Mouse (Mus musculus) heart, embryonic 14.5 days (tissue): ENCODE data around the gene Nt5dc1. TPM values are rescaled to one million over a fixed set of nuclear protein-coding genes. Genes with fewer than 3 reads are reported as not detected.
A peak's percentile ranks its signal among the peaks of the same experiment; 100 is the strongest.

Experiments used
- ATAC-seq: fragments of 200-750 bp; cut with Nextera tagmentation; 2 replicates; pipeline ENCODE4 v1.8.0; 2017; ENCODE audit warnings: low read depth, moderate TSS enrichment; ENCODE audit not compliant: insufficient number of reproducible peaks, insufficient read depth, low FRiP score
- H3K27ac ChIP-seq, 2 experiments: fragments of 200-500 bp in 1 of 2; fragments of 300-500 bp in 1 of 2; sonication (generic) in 1 of 2; replicated peaks in 1 of 2; 2 replicates each; pipeline ENCODE4 v1.5.1; 2012 to 2014; ENCODE audit warnings: low read depth in 2 of 2, low read length in 2 of 2, control low read depth in 1 of 2, mild to moderate bottlenecking in 1 of 2, mixed read lengths in 1 of 2; ENCODE audit not compliant: control insufficient read depth in 1 of 2, insufficient read depth in 1 of 2
- H3K27me3 ChIP-seq: fragments of 300-500 bp; sonication (generic); 2 replicates; pipeline ENCODE4 v1.6.1; 2014; ENCODE audit warnings: mild to moderate bottlenecking, low read length, control low read depth; ENCODE audit not compliant: control insufficient read depth, insufficient read depth
- H3K36me3 ChIP-seq: fragments of 300-500 bp; sonication (generic); 2 replicates; pipeline ENCODE4 v1.6.1; 2014; ENCODE audit warnings: mild to moderate bottlenecking, control low read depth, low read length, mixed read lengths; ENCODE audit not compliant: control insufficient read depth, insufficient read depth
- H3K4me1 ChIP-seq, 2 experiments: fragments of 200-500 bp in 1 of 2; fragments of 300-500 bp in 1 of 2; sonication (generic) in 1 of 2; 2 replicates each; pipeline ENCODE4 v1.6.1; 2012 to 2014; ENCODE audit warnings: low read length in 2 of 2, control low read depth in 1 of 2, mixed read lengths in 1 of 2; ENCODE audit not compliant: control insufficient read depth in 2 of 2, insufficient read depth in 2 of 2
- H3K4me2 ChIP-seq: fragments of 300-500 bp; sonication (generic); 2 replicates; pipeline ENCODE4 v1.6.1; 2014; ENCODE audit warnings: mild to moderate bottlenecking, low read length
- H3K4me3 ChIP-seq, 2 experiments: fragments of 200-500 bp in 1 of 2; fragments of 300-500 bp in 1 of 2; sonication (generic) in 1 of 2; 2 replicates each; pipeline ENCODE4 v1.5.1; 2012 to 2014; ENCODE audit warnings: low read length in 2 of 2, mild to moderate bottlenecking in 2 of 2, control low read depth in 1 of 2, low read depth in 1 of 2, moderate library complexity in 1 of 2; ENCODE audit not compliant: control insufficient read depth in 1 of 2, insufficient read depth in 1 of 2
- H3K9ac ChIP-seq: fragments of 300-500 bp; sonication (generic); 2 replicates; pipeline ENCODE4 v1.6.1; 2014; ENCODE audit warnings: mild to moderate bottlenecking, low read length
- H3K9me3 ChIP-seq: fragments of 300-500 bp; sonication (generic); 2 replicates; pipeline ENCODE4 v1.6.1; 2016; ENCODE audit warnings: low read length, control low read depth; ENCODE audit not compliant: control insufficient read depth
- WGBS: fragments of 180-500 bp; shearing (Covaris S2); extraction: QIAGEN DNeasy Blood & Tissue Kit; methylation state at CpG from one replicate; pipeline ENCODE4 v1.1.7; 2014; 5-methylcytosine and 5-hydroxymethylcytosine counted together
- polyA plus RNA-seq: library from polyadenylated mRNA; unstranded; fragments of >200 nt; fragmentation: Nextera tagmentation; extraction: Ambion mirVana; gene quantifications from 2 replicates; pipeline ENCODE4 v1.2.1, GENCODE M21; 2014

Gene Nt5dc1
- polyA plus RNA-seq, 1 experiment from 2014 or later: 8.0 TPM

GRCm38 (mm10) chr10:34312536-34312935, 105.8 kb downstream of the Nt5dc1 start:
- 73% methylated on average over 3 of the region's 3 CpGs for WGBS
- ATAC-seq: no peak
- H3K4me1 ChIP-seq: peaks cover 0 to 14% of the 10 kb centered on the region in 2 experiments; a peak in 3 of 4 replicates

GRCm38 (mm10) chr10:34309915-34310685, 108.3 kb downstream of the Nt5dc1 start:
- Histone ChIP-seq H3K36me3 (peaks cover 9% of the 10 kb centered on the region), H3K4me2 (peak overlapping the region; percentile 18; the same call in 1 of the 2 replicates), H3K27me3 (no peaks in the 10 kb centered on the region), H3K4me3 (no peak overlapping the region), H3K27ac (0 out of 4 replicates have a peak overlapping the region, but pooled peaks of 1 of the 2 experiments have one; percentile 55), H3K9ac (no peak overlapping the region), H3K4me1 (0 out of 4 replicates have a peak, but pooled peaks cover 0 to 6% of the 10 kb centered on the region in 2 experiments), H3K9me3 (no peaks in the 10 kb centered on the region)
- no peak for ATAC-seq
- 55% methylated on average over 9 of the region's 9 CpGs for WGBS

More at GRCm38 (mm10) chr10:34312536-34312935, 105.8 kb downstream of the Nt5dc1 start:
- H3K27me3 ChIP-seq: no peaks in the 10 kb centered on the region
- H3K36me3 ChIP-seq: peaks cover 9% of the 10 kb centered on the region
- H3K9me3 ChIP-seq: no peaks in the 10 kb centered on the region
- H3K4me2 ChIP-seq: no peak overlapping the region
- H3K4me3 ChIP-seq: no peak overlapping the region
- H3K9ac ChIP-seq: no peak overlapping the region
- no peak overlapping the region for H3K27ac ChIP-seq

DNA sequence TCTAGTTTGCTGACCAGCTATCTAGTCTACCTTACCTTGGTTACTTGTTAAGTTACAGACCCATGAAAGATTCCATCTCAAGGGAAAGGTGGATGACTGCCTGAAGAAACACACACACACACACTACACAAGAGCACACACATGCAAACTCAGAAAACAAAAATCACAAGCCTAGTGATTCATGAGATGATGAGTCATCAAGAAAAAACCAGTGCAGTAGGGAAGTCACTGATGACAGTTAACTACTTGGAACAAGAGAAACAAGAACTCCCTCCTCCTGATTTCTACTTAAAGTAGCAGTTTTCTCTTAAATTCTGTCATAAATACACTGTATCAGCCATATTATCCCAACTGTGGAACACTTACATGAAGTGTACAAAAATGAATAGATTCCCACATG, 111.3 kb downstream of the Nt5dc1 start:
- H3K9ac ChIP-seq: no peak overlapping the region
- H3K27me3 ChIP-seq: no peaks in the 10 kb centered on the region
- no peak overlapping the region for H3K4me3 ChIP-seq
- peaks cover 5 to 10% of the 10 kb centered on the region in 2 experiments; a peak in 3 of 4 replicates for H3K4me1 ChIP-seq
- H3K27ac ChIP-seq: no peak overlapping the region
- no peaks in the 10 kb centered on the region for H3K9me3 ChIP-seq
- no peaks in the 10 kb centered on the region for H3K36me3 ChIP-seq
- no peak for ATAC-seq
- no peak overlapping the region for H3K4me2 ChIP-seq

GRCm38 (mm10) chr10:34300368-34300767, 118.0 kb downstream of the Nt5dc1 start:
- H3K9me3 ChIP-seq: no peaks in the 10 kb centered on the region
- H3K27me3 ChIP-seq: no peaks in the 10 kb centered on the region
- H3K36me3 ChIP-seq: no peaks in the 10 kb centered on the region
- H3K4me3 ChIP-seq: peak overlapping the region; percentile 17 to 30
- ATAC-seq: no peak
- peak overlapping the region; percentile 96 for H3K4me2 ChIP-seq
- WGBS: 16% methylated on average over 5 of the region's 5 CpGs
- H3K9ac ChIP-seq: peak overlapping the region; percentile 62
- peaks cover 22 to 41% of the 10 kb centered on the region in 2 experiments for H3K4me1 ChIP-seq
- peak overlapping the region; percentile 62 to 73 for H3K27ac ChIP-seq

DNA sequence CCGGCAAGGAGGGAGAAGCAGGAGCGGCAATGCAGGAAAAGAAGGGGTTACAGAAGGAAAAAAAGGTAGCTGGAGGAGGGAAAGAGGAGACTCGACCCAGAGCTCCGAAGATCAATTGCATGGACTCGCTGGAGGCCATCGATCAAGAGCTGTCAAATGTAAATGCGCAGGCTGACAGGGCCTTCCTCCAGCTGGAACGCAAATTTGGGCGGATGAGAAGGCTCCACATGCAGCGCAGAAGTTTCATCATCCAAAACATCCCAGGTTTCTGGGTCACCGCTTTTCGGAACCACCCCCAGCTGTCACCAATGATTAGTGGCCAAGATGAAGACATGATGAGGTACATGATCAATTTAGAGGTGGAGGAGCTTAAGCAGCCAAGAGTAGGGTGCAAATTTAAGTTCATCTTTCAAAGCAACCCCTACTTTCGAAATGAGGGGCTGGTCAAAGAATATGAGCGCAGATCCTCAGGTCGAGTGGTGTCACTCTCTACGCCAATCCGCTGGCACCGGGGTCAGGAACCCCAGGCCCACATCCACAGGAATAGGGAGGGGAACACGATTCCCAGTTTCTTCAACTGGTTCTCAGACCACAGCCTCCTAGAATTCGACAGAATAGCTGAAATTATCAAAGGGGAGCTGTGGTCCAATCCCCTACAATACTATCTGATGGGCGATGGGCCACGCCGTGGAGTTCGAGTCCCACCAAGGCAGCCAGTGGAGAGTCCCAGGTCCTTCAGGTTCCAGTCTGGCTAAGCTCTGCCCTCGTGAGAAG, 120.2 kb downstream of the Nt5dc1 start:
- peak overlapping the region; percentile 79 to 92 for H3K4me3 ChIP-seq
- peaks cover 22 to 41% of the 10 kb centered on the region in 2 experiments for H3K4me1 ChIP-seq
- H3K4me2 ChIP-seq: peak overlapping the region; percentile 96
- H3K27ac ChIP-seq: peak overlapping the region in 1 of 2 experiments; percentile 78; a peak in 2 of 4 replicates
- 46% methylated on average over 25 of the region's 25 CpGs for WGBS
- H3K27me3 ChIP-seq: no peaks in the 10 kb centered on the region
- H3K36me3 ChIP-seq: no peaks in the 10 kb centered on the region
- ATAC-seq: no peak
- H3K9ac ChIP-seq: peak overlapping the region; percentile 83
- H3K9me3 ChIP-seq: no peaks in the 10 kb centered on the region

- peak; percentile 91 for ATAC-seq
- H3K9ac ChIP-seq: peak within 1 kb of the TSS; percentile 83
- H3K4me1 ChIP-seq: peaks cover 17 to 37% of the 10 kb centered on the region in 2 experiments
- no peaks in the 10 kb centered on the region for H3K27me3 ChIP-seq
- no peaks in the 10 kb centered on the region for H3K9me3 ChIP-seq
- H3K4me2 ChIP-seq: peak within 1 kb of the TSS; percentile 96
- peak within 1 kb of the TSS; percentile 78 to 80 for H3K27ac ChIP-seq
- under 1% methylated on average over 38 of the region's 38 CpGs for WGBS
- peak within 1 kb of the TSS; percentile 79 to 92 for H3K4me3 ChIP-seq
- no peaks in the 10 kb centered on the region for H3K36me3 ChIP-seq
Measured at GRCm38 (mm10) chr10:34297299-34297979, 120.9 kb downstream of the Nt5dc1 start, which contains the start of gene Tspyl4. Gene Tspyl4, plus strand, starts transcription at chr10:34297442.

GRCm38 (mm10) chr10:34296911-34297298, 121.4 kb downstream of the Nt5dc1 start:
- Histone ChIP-seq H3K9ac (peak overlapping the region; percentile 83), H3K27ac (peak overlapping the region in 1 of 2 experiments; percentile 78; a peak in 1 of 4 replicates)
- WGBS: 7% methylated on average over 13 of the region's 13 CpGs

More at GRCm38 (mm10) chr10:34296911-34297298, 121.4 kb downstream of the Nt5dc1 start:
- Histone ChIP-seq H3K4me1 (peaks cover 17 to 36% of the 10 kb centered on the region in 2 experiments), H3K27me3 (no peaks in the 10 kb centered on the region), H3K4me2 (peak overlapping the region; percentile 96), H3K9me3 (no peaks in the 10 kb centered on the region), H3K4me3 (peak overlapping the region; percentile 79 to 92), H3K36me3 (no peaks in the 10 kb centered on the region)
- ATAC-seq: no peak
